Mouse (Mus musculus) frontal cortex, postnatal 36 days (tissue): ENCODE data around the gene Wdr4.
"Not testable (repeated sequence)": the region's sequence is repeated elsewhere in the genome, so short reads cannot be mapped to it uniquely, and the experiment has no call there.

Source experiments
- DNase-seq, 2 experiments: peaks; one replicate each; pipeline ENCODE4 v3.0.0; 2022; ENCODE audit warnings: low spot score in 2 of 2

Gene Wdr4

GRCm38 (mm10) chr17:31535871-31536629, 16.3 kb upstream of the Wdr4 start:
- DNase-seq: peak; percentile 75 to 76

DNA sequence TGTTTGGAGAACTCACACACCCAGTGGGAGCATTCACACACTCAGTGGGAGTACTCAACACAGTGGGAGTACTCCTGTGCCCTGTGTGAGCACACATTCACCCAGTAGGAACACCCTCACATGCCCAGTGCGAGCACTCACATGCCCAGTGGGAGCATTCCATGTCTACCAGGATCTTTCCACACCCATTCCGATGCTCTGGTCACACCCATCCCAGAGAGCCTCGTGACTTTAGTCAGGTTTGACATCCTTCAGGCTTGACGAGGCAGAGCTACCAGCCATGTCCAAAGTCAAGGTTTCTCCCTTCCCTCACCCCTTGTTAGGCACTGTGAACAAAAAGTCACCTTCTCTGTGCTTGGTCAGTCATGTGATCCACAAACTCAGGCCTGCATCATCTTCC, 15.6 kb upstream of the Wdr4 start:
- DNase-seq: no peak

DNA sequence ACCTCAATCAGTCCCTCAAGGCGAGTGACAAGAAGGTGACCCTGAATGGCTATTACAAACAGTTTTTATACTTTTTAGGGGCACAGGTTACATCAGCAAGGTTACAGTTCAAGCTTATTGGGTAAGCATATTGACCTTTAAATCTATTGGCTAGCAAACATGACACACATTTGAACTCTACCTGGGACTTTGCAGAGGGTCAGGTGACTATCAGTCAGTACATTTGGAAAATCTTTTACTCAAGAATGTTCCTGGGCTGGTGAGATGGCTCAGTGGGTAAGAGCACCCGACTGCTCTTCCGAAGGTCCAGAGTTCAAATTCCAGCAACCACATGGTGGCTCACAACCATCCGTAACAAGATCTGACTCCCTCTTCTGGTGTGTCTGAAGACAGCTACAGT, 12.6 kb upstream of the Wdr4 start:
- DNase-seq: not testable (repeated sequence)

GRCm38 (mm10) chr17:31531441-31532158, 11.8 kb upstream of the Wdr4 start:
- DNase-seq: no peak

DNA sequence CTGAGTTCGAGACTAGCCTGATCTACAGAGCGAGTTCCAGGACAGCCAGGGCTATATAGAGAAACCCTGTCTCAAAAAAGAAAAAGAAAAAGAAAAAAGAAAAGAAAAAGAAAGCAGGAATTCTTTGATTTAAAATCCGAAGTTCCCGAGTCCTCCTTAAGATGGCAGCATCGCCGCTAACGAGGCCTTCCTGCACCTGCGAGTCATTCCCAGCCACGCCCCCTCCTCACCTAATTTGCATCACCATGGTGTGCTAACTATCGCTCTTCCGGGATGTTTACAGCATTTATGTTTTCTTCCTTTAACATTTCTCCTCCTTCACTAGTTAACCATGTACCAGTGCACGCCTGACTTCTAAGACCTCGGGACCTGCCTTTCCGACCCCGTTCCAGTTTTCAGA, 9.5 kb upstream of the Wdr4 start:
- DNase-seq: peak in 1 of 2 experiments; percentile 15

DNA sequence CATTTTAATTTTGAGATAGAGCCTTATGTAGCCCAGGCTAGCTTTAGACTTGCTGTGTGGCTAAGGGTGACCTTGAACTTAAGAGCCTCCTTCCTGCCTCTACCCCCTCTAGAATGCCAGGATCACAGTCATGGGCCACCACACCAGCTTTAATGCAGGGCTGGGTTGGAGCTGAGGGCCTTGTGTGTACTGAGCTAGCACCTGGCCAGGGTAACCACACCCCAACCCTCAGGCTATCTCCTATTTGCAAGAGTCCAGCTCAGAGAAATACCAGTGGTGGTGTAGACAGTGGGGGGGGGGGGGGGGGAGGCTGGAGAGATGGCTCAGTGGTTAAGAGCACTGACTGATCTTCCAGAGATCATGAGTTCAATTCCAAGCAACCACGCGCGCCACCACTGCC, 6.0 kb upstream of the Wdr4 start:
- no peak for DNase-seq

DNA sequence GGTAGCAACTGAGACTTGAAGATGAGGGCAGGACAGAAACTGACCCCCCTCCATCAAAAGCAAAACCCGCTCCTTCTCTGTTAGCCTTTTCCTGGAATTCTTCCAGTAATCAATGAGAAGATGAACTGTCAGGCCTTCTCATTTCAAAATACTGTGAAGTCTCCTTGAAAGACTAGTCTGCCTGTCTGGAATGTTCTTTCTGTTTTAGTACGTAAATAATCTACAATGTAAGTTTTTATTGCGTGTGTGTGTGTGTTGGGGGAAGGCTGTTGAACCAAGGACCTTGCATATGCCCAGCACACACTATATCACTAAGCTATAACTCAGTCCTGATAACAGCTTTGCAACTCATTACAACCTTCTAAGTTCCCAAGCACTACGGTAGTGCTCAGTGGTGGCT, 5.3 kb upstream of the Wdr4 start:
- DNase-seq: no peak

GRCm38 (mm10) chr17:31521948-31522347, 2.2 kb upstream of the Wdr4 start:
- no peak for DNase-seq

GRCm38 (mm10) chr17:31520895-31521294, 1.1 kb upstream of the Wdr4 start:
- DNase-seq: peak in 1 of 2 experiments; percentile 39

DNA sequence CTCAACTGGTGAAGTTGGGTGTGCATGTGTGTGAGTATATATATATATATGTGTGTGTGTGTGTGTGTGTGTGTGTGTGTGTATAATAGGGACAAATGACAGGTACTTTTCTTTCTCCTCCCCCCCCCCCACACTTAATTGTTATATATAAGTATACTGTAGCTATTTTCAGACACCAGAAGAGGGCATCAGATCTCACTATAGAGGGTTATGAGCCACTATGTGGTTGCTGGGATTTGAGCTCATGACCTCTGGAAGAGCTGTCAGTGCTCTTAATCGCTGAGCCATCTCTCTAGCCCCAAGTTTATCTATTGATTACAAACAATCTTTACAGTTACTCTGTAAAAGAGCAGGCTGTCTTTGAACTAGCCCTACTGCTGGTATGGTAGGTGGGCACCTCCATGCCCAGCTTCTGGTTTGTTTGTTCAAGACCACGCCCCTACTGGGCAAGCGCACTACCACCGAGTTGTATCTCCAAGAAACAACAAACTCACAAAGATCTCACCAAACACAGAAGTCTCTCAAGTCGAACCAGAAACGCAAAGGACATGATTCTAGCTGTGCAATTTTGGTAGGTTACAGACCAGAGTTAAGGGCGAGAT, 335 bp downstream of the Wdr4 start:
- no peak for DNase-seq

DNA sequence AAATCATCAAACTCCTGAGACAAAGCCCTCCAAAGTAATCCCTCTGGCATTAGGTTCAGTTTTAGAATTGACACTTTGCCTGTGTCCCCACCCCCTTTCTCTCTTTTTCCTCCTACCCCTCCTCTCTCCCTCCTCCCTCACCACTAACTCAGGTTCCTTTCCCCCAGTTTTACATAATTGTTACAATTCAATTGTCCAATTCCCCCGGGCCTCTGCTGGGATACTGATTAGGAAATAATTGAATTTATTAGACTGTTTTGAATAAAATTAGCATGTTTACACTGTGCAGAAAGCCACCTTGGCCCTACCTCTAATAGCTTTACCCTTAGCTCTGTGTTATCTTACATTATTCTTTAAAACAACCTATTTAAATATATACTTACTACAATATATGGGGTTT, 5.1 kb downstream of the Wdr4 start:
- no peak for DNase-seq

- DNase-seq: no peak
These were observed 7.2 kb downstream of the Wdr4 start for GRCm38 (mm10) chr17:31512593-31512992.

GRCm38 (mm10) chr17:31511792-31512495, 7.8 kb downstream of the Wdr4 start:
- peak; percentile 86 to 91 for DNase-seq

DNA sequence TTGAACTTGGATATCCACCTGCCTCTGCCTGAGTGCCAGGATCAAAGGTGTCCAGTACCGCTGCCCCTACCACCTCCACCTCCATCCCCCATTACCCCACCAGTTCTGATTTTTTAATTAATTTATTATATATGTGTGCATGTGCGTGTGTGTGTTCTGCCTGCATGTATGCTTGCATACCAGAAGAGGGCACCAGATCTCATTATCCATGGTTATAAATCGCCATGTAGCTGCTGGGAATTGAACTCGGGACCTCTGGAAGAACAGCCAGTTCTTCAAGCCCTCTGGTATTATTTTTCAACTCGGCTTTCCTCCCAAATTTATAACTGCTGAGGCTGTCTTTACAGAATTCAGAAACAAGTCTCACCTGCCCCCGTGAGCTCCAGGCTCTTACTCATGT, 8.8 kb downstream of the Wdr4 start:
- no peak for DNase-seq

GRCm38 (mm10) chr17:31506282-31506681, 13.5 kb downstream of the Wdr4 start:
- DNase-seq: no peak

GRCm38 (mm10) chr17:31505013-31505412, 14.8 kb downstream of the Wdr4 start:
- no peak for DNase-seq

DNA sequence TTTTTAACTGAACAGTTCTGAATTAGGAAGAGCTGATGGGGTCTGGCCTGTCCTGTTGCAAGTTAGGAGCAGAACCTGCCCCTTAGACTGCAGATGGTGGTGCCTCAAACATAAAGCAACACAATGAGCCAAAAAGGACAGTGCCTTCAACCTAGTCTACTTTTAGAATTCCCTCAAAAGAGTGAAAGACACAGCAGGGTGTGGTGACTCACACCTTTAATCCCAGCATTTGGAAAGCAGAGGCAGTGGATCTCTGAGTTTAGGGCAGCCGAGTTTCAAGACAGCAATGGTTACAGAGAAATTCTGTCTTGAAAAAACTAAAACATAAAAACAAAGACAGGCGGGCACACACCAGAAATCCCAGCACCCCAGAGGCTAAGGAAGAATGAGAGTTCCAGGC, 15.8 kb downstream of the Wdr4 start:
- no peak for DNase-seq

DNA sequence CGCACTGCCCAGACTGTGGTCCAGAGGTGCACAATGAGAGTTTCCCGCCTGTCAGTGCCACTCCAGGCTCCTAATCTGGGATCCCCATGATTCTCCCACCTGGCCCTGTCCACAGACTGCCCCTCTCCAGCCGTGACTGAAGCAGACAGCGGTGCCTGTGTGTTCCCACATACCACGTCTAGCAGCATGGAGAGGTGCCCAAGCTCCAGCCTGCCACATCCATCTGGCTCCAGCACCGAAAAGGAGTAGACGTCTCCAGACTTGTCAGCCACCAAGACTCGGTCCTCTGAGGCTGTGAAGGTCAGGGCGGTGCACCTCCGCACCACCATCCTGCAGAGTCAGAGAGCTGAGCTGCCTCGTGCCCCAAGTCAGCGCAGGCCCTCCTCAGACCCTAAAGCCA, 16.4 kb downstream of the Wdr4 start:
- peak in 1 of 2 experiments; percentile 35 for DNase-seq

DNA sequence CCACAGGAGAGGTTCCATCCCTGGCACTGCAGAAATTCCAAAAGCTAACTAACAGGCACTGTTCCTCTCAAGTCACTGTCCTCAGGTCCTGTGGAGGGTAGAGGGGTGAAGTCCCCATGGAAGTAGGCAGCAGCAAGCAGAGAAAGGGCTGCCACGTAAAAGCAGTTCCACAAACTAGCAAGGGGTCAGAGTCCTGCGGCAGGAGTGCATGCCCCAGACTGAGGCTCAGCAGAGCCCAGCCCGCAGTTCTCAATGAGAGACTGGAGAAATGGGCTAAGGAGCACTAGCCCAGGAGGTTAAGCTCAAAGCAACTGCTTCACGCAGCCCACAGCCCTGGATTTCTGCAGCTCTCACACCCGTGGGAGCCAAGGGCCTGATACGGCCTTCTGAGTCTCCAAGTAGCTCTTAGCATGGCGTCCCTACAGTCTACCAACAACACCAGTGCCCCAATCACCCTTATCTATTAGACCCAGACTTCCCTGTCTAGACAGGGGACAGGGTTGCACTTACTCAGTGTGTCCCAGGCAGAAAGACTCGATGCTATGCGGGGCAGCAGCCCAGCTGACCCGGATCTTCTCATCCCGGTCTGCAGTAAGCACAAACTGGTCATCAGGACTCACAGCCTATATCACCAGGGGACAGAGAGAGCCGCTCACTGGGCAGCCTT, 17.4 kb downstream of the Wdr4 start:
- no peak for DNase-seq

DNA sequence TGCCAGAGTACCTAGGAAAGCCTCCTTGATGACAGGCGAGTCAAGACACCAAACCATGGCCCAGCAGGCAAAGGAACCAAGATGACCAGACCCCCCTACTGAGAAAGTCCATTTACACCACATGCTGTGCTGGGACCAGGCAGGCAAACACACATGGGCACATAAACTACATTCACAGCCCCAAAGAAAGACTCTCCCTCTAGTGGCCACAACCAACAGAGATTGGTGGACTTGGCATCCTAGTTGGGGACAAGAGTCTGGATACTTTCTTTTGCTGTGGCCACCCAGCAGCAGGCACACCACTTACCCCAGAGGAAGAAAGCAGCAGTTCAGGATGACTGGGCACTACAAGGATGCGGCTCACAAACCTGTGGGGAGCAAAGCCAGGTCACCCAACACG, 18.9 kb downstream of the Wdr4 start:
- DNase-seq: no peak

DNA sequence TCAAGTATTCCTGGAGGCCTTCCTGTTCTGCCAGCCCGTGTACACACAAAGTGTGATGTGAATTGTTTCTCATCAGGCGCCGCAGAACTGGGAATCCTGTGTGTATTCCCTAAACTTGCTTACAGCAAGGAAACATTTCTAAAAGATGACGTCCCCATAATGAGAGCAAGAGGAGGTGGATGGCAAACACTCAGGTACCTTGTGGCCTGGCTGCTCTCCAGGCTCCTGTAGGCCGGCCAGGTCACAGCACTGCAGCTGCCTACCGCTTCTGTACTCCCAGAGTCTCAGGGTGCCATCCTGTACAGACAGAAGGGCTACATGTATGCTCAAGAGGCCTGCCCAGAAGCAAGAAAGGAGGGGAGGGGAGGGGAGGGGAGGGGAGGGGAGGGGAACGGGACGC, 19.4 kb downstream of the Wdr4 start:
- no peak for DNase-seq

DNA sequence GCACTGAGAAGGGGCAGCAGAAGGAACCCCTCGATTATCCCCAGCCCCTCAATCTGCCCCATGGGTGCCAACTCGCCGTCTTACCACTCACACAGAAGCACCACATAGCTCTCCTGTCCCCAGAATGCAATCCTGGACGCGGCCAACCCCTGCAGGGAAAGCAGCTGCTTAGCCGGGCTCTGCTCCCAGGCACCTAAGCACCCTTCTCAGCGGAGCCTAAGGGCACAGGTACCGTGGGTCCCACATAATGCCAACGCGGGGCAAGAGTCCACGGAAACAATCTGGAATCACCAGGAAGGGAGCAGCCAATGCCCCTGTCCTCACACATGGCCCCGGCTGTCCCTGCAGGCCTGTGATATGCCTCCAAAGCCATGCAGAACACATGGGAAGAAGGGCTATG, 20.1 kb downstream of the Wdr4 start:
- no peak for DNase-seq
